Mouse (Mus musculus) liver, embryonic 16.5 days (tissue): Measurements from ENCODE around the gene Tmem251. TPM values are rescaled to one million over a fixed set of nuclear protein-coding genes. Genes with fewer than 3 reads are reported as not detected.

Experiments
- ATAC-seq: fragments of 200-750 bp; cut with Nextera tagmentation; 2 replicates; pipeline ENCODE4 v1.8.0; 2017; ENCODE audit warnings: low read depth, mild to moderate bottlenecking, moderate number of reproducible peaks, moderate library complexity
- H3K27ac ChIP-seq: fragments of 300-500 bp; sonication (generic); 2 replicates; pipeline ENCODE4 v1.5.1; 2014; ENCODE audit warnings: mild to moderate bottlenecking, low read length
- H3K27me3 ChIP-seq: fragments of 300-500 bp; sonication (generic); 2 replicates; pipeline ENCODE4 v1.6.1; 2014; ENCODE audit warnings: low read depth, low read length, mixed read lengths; ENCODE audit not compliant: control insufficient read depth, insufficient read depth
- H3K36me3 ChIP-seq: fragments of 300-500 bp; sonication (generic); 2 replicates; pipeline ENCODE4 v1.6.1; 2014; ENCODE audit warnings: mild to moderate bottlenecking; ENCODE audit not compliant: control insufficient read depth, insufficient read depth
- H3K4me1 ChIP-seq: fragments of 300-500 bp; sonication (generic); 2 replicates; pipeline ENCODE4 v1.6.1; 2014; ENCODE audit warnings: low read depth, low read length, mixed read lengths; ENCODE audit not compliant: control insufficient read depth
- H3K4me2 ChIP-seq: fragments of 300-500 bp; sonication (generic); 2 replicates; pipeline ENCODE4 v1.6.1; 2014; ENCODE audit warnings: low read depth, low read length, mixed read lengths
- H3K4me3 ChIP-seq: fragments of 300-500 bp; sonication (generic); 2 replicates; pipeline ENCODE4 v1.5.1; 2014; ENCODE audit warnings: low read depth, mild to moderate bottlenecking, low read length
- H3K9ac ChIP-seq: fragments of 300-500 bp; sonication (generic); 2 replicates; pipeline ENCODE4 v1.6.1; 2014; ENCODE audit warnings: low read depth, low read length
- H3K9me3 ChIP-seq: fragments of 300-500 bp; sonication (generic); replicated peaks from 2 replicates; pipeline ENCODE4 v1.6.1; 2016; ENCODE audit warnings: low read length; ENCODE audit not compliant: control insufficient read depth
- WGBS: fragments of 180-500 bp; shearing (Covaris S2); extraction: QIAGEN DNeasy Blood & Tissue Kit; methylation state at CpG from one replicate; pipeline ENCODE4 v1.1.7; 2014; ENCODE audit not compliant: insufficient replicate concordance; 5-methylcytosine and 5-hydroxymethylcytosine counted together
- polyA plus RNA-seq: library from polyadenylated mRNA; unstranded; fragments of >200 nt; fragmentation: Nextera tagmentation; extraction: Ambion mirVana; gene quantifications from 2 replicates; pipeline ENCODE4 v1.2.1, GENCODE M21; 2015

Tmem251 gene
- polyA plus RNA-seq = 4.6 and 4.7 TPM in 2 replicates

- Histone ChIP-seq H3K27me3 (no peaks in the 10 kb centered on the region), H3K4me2 (peak within 1 kb of the TSS; percentile 95), H3K36me3 (0 out of 2 replicates have a peak, but pooled peaks cover 4% of the 10 kb centered on the region), H3K9me3 (no peaks in the 10 kb centered on the region), H3K9ac (peak within 1 kb of the TSS; percentile 91), H3K27ac (peak within 1 kb of the TSS; percentile 94), H3K4me1 (peaks cover 24% of the 10 kb centered on the region), H3K4me3 (peak within 1 kb of the TSS; percentile 93)
- ATAC-seq = peak; percentile 97
- under 1% methylated on average over 62 of the region's 63 CpGs for WGBS
Measured at GRCm38 (mm10) chr12:102743589-102744574, at the start of gene Tmem251, which contains the start of gene Moap1. Tmem251 (plus strand) TSS chr12:102743762. Moap1 (minus strand) TSS chr12:102743661.

DNA sequence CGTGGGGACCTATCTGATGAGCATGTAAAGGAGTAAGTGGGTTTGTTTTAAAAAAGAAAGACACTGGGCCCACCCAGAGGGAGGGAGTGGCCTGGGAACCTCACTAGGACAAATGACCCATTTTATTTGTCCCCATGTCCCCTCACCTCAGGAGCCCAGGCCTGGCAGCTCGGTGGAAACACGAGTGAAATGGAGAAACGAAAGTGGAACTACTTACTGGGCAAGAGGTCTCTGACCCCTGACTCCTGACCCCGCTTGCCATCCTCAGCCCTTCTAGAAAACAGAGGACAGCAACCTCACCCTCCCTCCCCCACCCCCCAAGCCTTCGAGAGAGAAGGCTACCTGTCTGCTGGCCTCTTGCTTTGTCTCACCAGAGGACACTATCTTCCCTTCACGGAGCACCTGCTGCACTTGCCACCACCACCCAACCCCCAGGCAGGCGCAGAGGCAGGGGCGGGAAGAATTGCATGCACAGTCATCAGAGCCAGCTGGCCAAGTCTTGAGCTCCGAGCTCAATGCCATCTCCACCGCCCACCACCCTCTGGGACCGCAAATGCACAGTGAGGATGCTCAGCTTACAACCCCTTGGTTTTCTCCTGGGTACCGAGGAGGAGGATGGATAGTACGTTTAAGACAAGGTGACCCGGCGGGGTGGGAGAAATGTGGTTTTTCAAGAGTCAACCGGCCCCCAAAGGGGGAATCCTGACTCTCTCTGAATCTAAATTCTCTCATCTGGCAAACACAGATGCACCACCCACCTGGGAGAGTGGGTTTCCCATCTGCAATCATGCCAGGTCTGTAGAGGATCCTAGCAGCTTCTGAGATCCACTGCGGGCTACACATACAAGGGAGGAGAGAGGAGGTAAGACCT is 48.0 kb upstream of the Tmem251 start:
- Histone ChIP-seq H3K4me3 (no peak overlapping the region), H3K36me3 (no peaks in the 10 kb centered on the region), H3K27ac (no peak overlapping the region), H3K27me3 (no peaks in the 10 kb centered on the region), H3K4me1 (peaks cover 40% of the 10 kb centered on the region), H3K4me2 (no peak overlapping the region), H3K9ac (no peak overlapping the region), H3K9me3 (no peaks in the 10 kb centered on the region)
- no peak for ATAC-seq
- WGBS = 60% methylated on average over 18 of the region's 18 CpGs

DNA sequence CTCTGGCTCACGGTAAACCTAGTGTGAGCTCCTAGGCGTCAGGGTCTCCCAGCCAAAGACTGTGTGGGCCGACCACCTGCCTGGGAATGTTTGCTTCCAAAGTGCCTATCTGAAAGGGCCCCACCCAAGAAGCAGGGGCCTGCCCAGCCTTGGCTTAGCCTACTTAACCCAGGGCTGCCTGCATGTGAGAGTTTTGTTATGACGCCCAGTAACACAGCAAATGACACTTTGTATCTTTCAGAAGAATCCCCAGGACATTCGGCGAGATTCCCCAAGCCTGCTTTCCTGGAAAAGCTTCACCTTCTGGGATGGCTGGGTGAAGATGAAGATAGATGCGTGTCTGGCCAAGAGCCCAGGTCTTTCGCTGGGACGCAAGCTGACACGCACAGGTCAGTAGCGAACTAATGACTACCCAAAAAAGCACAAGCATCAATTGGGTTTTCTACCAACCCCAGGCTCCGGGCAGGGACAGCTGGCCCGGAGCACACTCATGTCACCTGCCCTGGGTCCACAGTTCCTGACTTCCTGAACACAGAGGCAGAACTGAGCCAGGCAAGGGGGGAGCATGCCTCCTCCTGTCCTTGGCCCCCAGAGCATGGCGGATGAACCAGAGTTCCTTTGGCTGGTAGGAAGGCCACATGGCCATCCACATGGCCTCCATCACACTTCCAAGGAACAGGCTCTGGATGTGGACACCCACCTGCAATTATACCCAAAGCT is 46.8 kb upstream of the Tmem251 start:
- H3K27ac ChIP-seq = no peak overlapping the region
- no peak overlapping the region for H3K4me3 ChIP-seq
- WGBS = 73% methylated on average over 14 of the region's 14 CpGs
- no peak overlapping the region for H3K4me2 ChIP-seq
- peaks cover 33% of the 10 kb centered on the region for H3K4me1 ChIP-seq
- H3K27me3 ChIP-seq = no peaks in the 10 kb centered on the region
- H3K9me3 ChIP-seq = no peaks in the 10 kb centered on the region
- no peak overlapping the region for H3K9ac ChIP-seq
- ATAC-seq = no peak
- H3K36me3 ChIP-seq = no peaks in the 10 kb centered on the region

DNA sequence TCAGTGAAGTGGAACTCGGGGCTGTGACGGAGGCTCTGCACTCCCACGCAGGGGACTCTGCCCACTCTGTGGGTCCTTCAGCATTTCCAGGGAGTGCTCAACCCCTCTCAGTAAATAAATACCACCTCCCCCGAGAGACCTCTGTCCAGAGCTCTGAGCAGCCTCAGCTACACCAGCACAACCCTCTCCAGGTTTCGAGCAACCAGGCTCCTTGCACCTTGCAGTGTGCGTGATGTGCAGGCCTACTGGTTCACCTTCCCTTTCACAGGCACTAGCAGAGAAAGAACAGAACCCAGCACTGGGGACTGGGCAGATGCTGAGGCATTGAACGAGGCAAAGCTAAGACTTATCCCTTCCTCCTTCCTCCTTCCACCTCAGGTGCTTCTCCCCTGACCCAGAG is 46.2 kb upstream of the Tmem251 start:
- H3K4me2 ChIP-seq = no peak overlapping the region
- no peak overlapping the region for H3K9ac ChIP-seq
- WGBS = 73% methylated on average over 7 of the region's 7 CpGs
- no peaks in the 10 kb centered on the region for H3K36me3 ChIP-seq
- H3K9me3 ChIP-seq = no peaks in the 10 kb centered on the region
- no peak for ATAC-seq
- H3K4me3 ChIP-seq = no peak overlapping the region
- peaks cover 38% of the 10 kb centered on the region for H3K4me1 ChIP-seq
- no peaks in the 10 kb centered on the region for H3K27me3 ChIP-seq
- H3K27ac ChIP-seq = no peak overlapping the region

GRCm38 (mm10) chr12:102698089-102698684 is 45.4 kb upstream of the Tmem251 start:
- H3K4me3 ChIP-seq = no peak overlapping the region
- no peak overlapping the region for H3K4me2 ChIP-seq
- H3K4me1 ChIP-seq = peaks cover 44% of the 10 kb centered on the region
- H3K27ac ChIP-seq = no peak overlapping the region
- H3K27me3 ChIP-seq = no peaks in the 10 kb centered on the region
- H3K36me3 ChIP-seq = no peaks in the 10 kb centered on the region
- peak; percentile 47; the same call in 1 of the 2 replicates for ATAC-seq
- 28% methylated on average over 1 of the region's 1 CpGs for WGBS
- no peak overlapping the region for H3K9ac ChIP-seq
- no peaks in the 10 kb centered on the region for H3K9me3 ChIP-seq

- ATAC-seq = no peak
- 55% methylated on average over 1 of the region's 1 CpGs for WGBS
Measured at GRCm38 (mm10) chr12:102699156-102699555, 44.4 kb upstream of the Tmem251 start.

DNA sequence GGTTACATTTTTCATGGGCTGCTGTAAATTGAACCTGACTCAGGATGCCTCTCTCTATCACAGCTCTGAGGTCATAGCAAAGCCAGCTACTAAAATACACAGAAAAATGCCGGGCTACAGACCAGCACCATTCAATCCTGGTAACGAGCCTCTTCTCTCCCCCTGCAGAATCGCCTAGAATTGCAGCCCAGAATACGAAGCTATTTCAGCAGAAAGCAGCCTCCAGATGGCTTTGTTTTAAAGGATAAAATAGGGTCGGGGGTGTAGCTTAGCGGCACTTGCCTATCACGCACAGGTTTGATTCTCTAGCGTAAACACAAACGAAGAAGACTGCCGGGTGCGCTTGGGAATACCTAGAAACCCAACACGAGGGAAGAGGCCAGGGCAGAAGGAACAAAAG is 43.1 kb upstream of the Tmem251 start:
- Histone ChIP-seq H3K27ac (no peak overlapping the region), H3K4me2 (no peak overlapping the region), H3K4me3 (no peak overlapping the region), H3K4me1 (peaks cover 59% of the 10 kb centered on the region), H3K36me3 (no peaks in the 10 kb centered on the region), H3K27me3 (no peaks in the 10 kb centered on the region), H3K9ac (no peak overlapping the region), H3K9me3 (no peaks in the 10 kb centered on the region)
- 73% methylated on average over 12 of the region's 12 CpGs for WGBS
- ATAC-seq = no peak

More at GRCm38 (mm10) chr12:102699156-102699555, 44.4 kb upstream of the Tmem251 start:
- H3K4me2 ChIP-seq = no peak overlapping the region
- H3K27ac ChIP-seq = no peak overlapping the region
- no peak overlapping the region for H3K9ac ChIP-seq
- peaks cover 54% of the 10 kb centered on the region for H3K4me1 ChIP-seq
- no peaks in the 10 kb centered on the region for H3K27me3 ChIP-seq
- no peaks in the 10 kb centered on the region for H3K9me3 ChIP-seq
- no peaks in the 10 kb centered on the region for H3K36me3 ChIP-seq
- H3K4me3 ChIP-seq = no peak overlapping the region

GRCm38 (mm10) chr12:102701691-102702207 is 41.8 kb upstream of the Tmem251 start:
- Histone ChIP-seq H3K27ac (no peak overlapping the region), H3K4me2 (no peak overlapping the region), H3K4me1 (peaks cover 53% of the 10 kb centered on the region), H3K4me3 (no peak overlapping the region), H3K9me3 (no peaks in the 10 kb centered on the region), H3K9ac (no peak overlapping the region), H3K27me3 (peaks cover 3% of the 10 kb centered on the region; the same call in 1 of the 2 replicates), H3K36me3 (no peaks in the 10 kb centered on the region)
- no peak for ATAC-seq
- WGBS = 70% methylated on average over 5 of the region's 5 CpGs
